Mouse (Mus musculus): Measurements from ENCODE around the gene Ttc9.

Ttc9 gene

DNA sequence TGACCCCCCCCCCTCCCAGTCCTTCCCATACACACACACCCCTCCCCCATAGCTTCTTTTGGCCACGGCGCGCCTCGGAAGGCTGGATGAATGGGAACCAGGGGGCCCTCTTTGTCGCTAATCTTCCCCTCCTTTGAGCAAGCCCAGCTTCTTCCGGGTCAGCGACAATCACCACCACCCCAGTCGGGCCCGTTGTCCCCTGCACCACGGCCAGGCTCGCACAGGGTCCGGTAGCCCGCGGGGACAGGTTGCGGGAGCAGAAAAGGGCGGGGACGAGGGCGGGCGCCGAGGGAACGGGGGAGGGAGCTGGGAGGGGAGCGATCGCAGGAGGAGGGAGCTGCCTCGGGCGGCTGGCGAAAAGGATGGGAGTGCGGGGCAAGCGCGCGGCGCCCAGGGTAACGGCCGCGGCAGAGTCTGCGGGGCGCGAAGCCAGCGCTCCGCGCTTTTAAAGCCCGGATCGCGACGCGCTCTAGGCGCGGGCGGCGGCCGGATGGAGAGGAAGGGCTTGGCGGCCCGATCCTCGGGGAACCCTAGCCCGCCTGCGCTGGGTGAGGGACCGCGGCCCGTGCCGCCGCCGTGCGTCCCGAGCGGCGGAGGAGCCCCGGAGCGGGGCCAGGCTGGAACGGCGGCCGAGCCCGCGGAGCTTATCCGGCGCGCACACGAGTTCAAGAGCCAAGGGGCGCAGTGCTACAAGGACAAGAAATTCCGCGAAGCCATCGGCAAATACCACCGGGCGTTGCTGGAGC lies at the start of gene Ttc9:
Ttc9 (plus strand) TSS at position 335 of the 746 bp plus-strand sequence.
- DNase-seq (ENCODE audit: low read depth) = no peak

DNA sequence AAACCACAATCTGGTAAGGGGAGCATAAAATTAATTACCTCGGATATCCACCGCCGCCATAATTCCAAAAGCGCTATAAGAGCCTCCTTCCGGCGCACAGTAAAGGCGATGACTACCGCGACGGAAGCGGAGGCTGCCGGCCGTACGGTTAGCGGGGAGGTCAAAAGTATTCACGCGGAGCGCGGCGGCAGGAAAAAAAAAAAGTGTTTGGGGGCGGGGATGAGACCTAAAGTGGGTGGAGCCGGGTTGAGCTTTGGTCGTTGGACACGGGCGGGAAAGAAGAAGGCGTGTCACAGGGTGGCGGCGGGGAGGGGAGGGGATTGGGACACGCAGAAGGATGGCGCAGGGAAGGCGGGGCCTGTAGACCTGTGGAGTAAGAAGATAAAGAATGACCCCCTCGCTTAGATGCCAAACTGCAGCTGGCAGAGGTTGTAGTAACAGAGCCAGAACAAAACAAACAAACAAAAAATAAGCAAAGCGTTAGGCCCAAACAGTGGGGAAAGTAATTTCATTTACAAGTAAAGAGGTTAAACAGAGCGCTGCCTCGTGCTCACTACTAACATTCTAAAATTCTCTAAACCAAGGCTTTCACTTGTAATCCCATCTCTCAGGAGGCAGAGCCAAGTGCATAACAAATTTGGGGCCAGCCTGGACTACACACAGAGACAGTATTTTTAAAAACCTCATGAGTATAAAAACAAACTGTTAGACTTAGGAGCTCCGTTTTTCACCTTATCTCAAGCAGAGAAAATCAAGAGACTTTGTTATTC lies 36.0 kb upstream of the Ttc9 start, which contains the start of gene Med6:
Med6 (minus strand) TSS at position 107 of the 770 bp plus-strand sequence.
- DNase-seq (ENCODE audit: low read depth) = peak; percentile 98

DNA sequence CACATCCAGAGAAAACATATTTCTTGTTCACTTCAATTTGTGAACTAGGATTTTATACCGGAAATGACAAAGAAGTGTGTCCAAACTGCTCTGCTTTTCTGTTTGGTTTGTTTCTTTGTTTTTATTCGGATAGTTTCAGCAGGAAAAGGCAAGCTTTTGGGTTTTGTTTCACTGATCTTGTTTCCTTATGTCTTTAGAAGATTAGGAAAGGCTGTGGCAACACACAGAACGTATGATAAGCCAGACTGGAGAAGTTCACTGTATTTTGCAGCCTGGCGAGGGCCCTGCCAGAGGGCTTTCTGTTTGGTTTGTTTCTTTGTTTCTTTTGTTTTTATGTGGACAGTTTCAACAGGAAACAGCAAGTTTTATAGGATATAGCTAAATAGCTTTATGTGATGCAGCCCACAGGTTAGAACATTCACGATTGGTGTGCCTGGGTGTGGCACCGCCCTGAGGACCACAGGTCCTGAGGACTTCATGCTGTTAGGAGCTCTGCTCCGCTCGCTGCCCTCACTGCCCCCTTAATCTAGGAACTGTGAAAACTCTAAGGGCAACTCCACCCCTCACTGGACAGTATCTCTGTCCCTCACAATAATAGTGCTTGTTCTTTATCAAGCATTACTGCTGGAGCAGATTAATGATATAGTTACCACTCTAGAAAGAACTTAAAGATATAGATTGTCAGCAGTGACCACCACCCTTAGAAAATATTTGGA lies 34.3 kb upstream of the Ttc9 start:
- no peak for DNase-seq (ENCODE audit: low read depth)

GRCm38 (mm10) chr12:81604995-81605784 lies 25.9 kb upstream of the Ttc9 start:
- DNase-seq (ENCODE audit: low read depth) = peak; percentile 67

DNA sequence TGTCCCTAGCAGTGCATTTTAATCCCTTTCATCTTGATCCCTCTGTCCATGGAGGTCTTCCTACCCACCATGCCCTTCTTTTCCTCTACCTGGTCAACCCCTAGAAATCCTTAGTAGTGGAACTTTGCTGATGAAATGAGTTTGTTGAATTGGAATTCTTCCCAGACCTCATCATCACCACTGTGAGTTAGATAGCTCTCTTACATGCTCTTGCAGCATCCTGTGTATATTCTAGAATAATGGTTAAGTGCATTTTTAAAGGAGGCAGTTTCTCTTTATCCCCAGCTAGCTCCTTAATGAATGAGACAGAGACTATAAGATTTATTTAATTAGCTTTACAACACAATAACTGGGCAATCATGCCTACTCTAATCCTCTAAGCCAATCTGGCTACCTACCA lies 21.6 kb upstream of the Ttc9 start:
- peak; percentile 22 for DNase-seq (ENCODE audit: low read depth)

GRCm38 (mm10) chr12:81615807-81616206 lies 15.2 kb upstream of the Ttc9 start:
- DNase-seq (ENCODE audit: low read depth) = peak; percentile 23

DNA sequence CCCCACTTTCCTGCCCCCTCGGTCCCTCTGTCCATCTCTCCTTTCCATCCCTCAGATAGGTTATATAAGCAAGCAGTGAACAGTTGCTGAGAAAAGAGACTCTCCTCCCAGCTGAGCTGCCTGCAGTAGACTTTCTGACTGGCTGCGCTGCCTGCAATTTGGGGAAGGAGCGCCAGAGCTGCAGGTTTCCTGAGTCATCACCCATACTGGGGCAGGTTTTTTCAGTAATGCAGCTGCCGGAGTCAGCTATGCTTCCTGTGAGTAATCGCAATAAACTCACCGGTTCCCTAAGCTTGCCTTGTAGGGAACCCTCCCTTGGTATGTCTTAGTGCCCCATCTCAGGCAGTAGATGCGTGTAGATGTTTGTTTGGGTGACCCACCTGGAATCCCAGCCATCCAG lies 14.1 kb upstream of the Ttc9 start:
- DNase-seq (ENCODE audit: low read depth) = peak; percentile 50

- DNase-seq (ENCODE audit: low read depth) = peak; percentile 84
These were observed 11.7 kb upstream of the Ttc9 start for GRCm38 (mm10) chr12:81619302-81619701.

DNA sequence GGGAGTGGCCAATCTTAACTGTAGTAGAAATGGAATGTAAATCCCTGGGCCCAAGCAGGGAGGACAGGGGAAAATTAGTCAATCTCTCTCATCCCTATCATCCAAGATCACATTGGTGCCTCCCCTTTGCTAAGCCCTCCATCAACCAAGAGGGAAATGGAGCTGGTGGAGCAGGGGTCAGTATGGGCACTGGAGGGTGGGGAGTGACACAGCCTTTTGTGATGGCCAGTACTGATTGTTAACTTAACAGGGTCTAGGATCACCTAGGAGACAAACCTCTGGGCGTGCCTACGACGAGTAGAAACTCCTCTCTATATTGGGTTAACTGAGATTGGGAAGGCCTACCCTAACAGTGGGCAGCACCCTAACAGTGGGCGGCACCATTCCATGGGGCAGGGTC lies 7.7 kb upstream of the Ttc9 start:
- peak; percentile 7 for DNase-seq (ENCODE audit: low read depth)

DNA sequence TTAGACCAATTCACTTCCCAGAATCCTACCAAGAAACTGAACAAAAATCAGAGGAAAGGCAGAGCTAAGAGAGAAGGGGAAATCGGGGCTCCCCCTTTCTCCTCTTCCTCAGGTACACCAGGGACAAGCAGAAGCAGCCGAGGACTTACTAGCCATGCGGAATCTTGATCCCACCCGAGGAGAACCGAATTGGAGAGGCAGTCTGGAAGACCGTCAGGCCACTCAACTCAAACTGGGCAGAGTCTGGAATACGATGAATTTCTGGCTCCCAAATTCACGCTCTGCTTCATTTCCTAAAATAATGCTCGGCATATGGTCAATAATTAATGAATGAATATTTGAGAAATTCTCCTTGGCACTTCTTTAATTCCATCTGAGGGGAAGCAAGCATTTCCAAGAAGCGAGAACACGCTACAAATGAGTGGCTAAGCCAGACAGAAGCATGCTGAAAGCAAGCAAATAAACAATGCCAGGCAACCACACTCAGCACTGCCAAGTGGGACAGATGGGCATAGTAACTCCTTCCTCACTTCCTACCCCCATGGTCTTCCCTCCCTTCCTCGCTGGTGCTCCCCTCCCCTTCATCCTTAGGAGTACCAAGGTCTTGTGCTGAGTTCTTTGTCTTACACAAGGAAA lies 4.7 kb upstream of the Ttc9 start:
- no peak for DNase-seq (ENCODE audit: low read depth)

DNA sequence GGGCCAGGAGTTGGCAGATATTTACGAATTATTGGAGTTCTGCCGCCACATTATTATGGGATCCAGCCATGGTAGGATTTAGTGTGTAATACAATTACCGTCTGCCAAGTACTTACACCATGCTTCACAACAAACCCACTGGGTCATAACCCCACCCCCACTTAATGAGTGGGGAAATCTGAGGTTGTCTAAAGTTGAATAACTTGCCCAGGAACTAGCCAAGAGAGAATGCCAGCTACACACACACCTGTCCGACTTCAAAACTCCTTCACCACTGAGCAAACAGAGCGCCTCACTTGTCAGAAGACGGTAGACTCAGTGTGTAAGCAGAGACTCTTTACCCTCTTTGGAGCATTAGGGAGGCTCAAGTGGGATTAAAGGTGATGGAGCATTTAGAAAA lies 3.6 kb upstream of the Ttc9 start:
- no peak for DNase-seq (ENCODE audit: low read depth)

DNA sequence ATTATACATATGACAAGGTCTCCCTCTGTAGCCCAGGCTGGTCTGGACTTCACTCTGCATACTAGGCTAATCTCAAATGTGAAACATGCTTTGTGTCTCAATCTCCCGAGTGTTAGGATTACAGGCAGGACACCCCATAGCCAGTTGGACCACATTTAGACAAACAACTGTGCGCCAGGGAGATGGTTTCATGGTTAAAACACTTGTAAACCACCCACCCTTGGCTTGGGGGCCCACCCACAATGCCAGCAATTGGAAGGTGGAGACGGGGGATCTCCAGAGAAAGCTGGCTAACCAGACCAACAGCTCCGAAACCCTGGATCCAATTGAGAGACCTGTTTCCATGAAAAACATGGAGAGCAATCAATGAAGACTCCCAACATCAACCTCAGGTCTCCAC lies 3.0 kb upstream of the Ttc9 start:
- DNase-seq (ENCODE audit: low read depth) = no peak

DNA sequence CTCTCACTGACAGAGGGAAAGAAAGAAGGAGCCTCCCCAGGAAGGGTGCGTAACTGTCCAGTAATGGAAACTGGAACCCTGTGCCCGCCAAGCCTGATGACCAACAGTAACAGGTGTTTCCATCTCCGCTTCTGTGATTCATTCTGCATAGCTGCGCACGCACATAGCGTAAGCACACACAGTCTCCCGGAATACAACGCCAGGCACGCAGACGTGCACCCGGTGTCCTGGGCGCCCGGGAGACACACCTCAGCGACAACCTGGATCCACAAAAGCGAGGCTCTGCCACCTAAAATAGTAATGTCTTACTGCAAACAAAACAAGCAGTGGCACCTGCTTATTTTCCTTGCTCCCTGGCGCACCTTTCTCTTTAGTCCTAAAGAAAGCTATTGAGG lies 532 bp upstream of the Ttc9 start:
- DNase-seq (ENCODE audit: low read depth) = no peak

- DNase-seq (ENCODE audit: low read depth) = no peak
These were observed 782 bp downstream of the Ttc9 start for GRCm38 (mm10) chr12:81631661-81632401.

GRCm38 (mm10) chr12:81633246-81633645 lies 2.2 kb downstream of the Ttc9 start:
- no peak for DNase-seq (ENCODE audit: low read depth)

DNA sequence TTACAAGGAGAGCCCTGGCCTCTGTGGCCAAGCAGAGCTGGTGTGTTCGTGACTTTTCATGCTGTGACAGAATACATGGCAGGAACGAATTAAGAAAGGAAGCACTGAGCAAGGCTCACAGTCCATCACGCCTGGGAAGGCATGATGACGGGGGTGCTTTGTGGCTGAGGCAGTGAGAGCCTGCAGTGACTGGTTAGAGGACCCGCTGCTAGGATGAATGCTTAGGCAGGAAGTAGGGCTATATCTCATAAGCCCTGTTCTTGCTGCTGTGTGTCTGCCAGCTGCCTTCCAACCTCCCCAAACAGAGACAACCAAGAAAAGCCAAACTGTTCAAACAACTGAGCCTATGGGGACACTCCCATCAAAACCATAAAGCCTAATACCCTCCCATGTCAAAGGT lies 9.6 kb downstream of the Ttc9 start:
- DNase-seq (ENCODE audit: low read depth) = no peak

- DNase-seq (ENCODE audit: low read depth) = peak; percentile 52
These were observed 11.5 kb downstream of the Ttc9 start for GRCm38 (mm10) chr12:81642361-81643082.

DNA sequence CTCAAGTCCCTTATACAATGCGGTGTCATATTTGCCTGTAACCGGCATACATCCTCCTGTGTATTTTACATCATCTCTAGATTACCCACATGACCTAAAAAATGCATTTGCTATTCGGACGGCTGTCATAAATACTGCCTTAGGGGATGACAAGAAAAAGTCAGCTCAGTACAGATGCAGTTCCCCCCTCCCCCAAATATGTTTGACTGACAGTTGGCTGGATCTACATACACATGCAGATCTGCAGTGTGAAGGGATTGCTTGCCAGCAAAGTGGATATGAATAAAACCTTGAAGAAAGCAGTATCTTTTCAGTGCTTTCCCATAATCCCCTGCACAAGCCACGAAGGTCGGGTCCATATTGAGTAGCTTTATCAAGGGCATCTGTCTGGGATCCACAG lies 15.8 kb downstream of the Ttc9 start:
- DNase-seq (ENCODE audit: low read depth) = no peak

DNA sequence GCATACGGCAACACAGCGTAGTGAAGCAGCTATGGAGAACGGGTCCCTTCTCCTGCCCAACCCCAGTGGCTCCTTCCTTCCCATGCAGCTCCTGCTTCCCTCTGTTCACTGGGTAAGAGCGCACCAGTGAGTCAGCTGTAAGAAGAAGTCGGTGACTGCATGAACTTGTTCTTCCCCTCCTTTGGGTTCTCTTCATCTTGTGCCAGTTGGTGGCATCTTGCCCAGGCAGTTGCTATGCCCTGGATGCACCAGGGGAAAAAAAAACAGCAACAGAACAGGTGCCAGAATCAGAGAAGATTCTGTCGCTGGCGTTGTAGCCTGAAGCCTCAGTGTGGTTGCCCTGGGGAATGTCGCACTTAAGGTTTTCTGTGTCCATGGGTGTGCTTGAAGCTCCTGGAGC lies 22.3 kb downstream of the Ttc9 start:
- peak; percentile 25 for DNase-seq (ENCODE audit: low read depth)

DNA sequence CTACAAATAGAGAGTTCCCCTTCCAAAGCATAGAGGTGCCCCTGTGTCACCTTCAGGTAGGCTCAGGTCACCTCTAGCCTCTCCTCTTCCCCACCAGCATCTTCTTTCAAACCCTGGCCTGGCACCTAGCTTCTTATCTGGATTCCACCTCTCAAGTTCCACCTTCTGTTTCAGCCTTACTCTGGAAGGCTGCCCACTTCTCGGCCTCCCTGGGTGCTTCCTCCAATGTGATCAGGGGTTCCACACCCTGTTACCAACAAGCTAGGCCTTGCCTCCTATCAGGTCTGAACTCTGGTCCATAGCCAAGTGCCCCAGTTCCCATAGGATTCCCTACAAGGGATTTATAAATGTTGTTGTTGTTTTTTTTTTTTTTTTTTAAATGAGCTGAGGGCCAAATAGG lies 26.3 kb downstream of the Ttc9 start:
- DNase-seq (ENCODE audit: low read depth) = no peak

Measured in NIH3T3 (cell line).